Mouse (Mus musculus) CH12.LX (cell line): ENCODE data around the gene Map1lc3b.

ENCODE experiments used
- CHD1 ChIP-seq: IDR thresholded peaks from 2 replicates; pipeline ENCODE4 v1.6.1; 2012; ENCODE audit warnings: low read depth, low read length, improper control_type of control experiment, inconsistent platforms
- CTCF ChIP-seq, 2 experiments: IDR thresholded peaks in 1 of 2; conservative IDR thresholded peaks in 1 of 2; 2 replicates each; pipeline ENCODE4 v1.5.1; 2011 to 2012; ENCODE audit warnings: low read depth in 2 of 2, low read length in 2 of 2, improper control_type of control experiment in 1 of 2, inconsistent platforms in 1 of 2, mild to moderate bottlenecking in 1 of 2, moderate library complexity in 1 of 2
- MYC ChIP-seq: IDR thresholded peaks from 2 replicates; pipeline ENCODE4 v1.6.1; 2011; ENCODE audit warnings: low read depth, mild to moderate bottlenecking, improper control_type of control experiment, low read length
- NRF1 ChIP-seq: IDR thresholded peaks from 2 replicates; pipeline ENCODE4 v1.6.1; 2014; ENCODE audit warnings: low read depth, mild to moderate bottlenecking, inconsistent platforms, low read length, improper control_type of control experiment, moderate library complexity
- POLR2AphosphoS2 ChIP-seq: IDR thresholded peaks from 2 replicates; pipeline ENCODE4 v1.6.1; 2011; ENCODE audit warnings: low read depth, low read length, improper control_type of control experiment
- USF1 ChIP-seq: IDR thresholded peaks from 2 replicates; pipeline ENCODE4 v1.6.1; 2014; ENCODE audit warnings: low read depth, mild to moderate bottlenecking, inconsistent platforms, low read length, improper control_type of control experiment
- ZMIZ1 ChIP-seq: IDR thresholded peaks from 2 replicates; pipeline ENCODE4 v1.6.1; 2012; ENCODE audit warnings: low read depth, mild to moderate bottlenecking, inconsistent platforms, low read length, improper control_type of control experiment

DNA sequence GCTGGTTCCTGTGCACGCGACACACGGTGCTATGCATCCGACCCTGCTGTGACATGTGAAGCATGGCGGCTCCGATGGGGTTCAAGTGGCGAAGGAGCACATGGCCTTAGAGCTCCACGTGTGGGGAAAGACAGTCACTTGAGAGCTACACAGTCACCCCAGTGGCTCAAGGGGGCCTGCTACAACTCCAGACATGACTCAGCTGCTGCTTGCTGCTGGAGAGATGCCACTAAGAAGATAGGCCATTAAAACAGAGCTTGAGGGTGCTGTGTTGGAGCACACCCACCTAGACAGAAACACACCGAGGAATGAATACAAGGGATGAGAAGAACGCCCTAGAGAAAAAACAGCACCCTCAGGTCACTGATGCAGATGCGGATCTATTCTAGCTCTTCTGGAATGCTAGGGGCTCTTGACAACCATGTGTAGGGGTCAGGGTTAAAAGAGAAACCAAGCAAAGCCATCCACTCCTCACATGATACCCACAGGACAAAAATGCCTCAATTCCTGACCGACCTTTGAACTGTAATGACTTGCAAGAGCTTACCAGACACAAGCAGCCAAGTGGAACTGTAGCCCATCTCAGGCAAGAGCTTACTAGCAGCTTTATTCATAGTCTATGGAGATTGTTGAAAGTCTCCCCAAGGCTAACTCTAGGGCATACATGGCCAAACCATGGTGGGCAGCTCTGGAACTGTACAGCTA is 57.5 kb downstream of the Map1lc3b start:
- TF ChIP-seq CTCF (conservative IDR thresholded peaks at IDR 0.05 in 1 of 2, IDR thresholded peaks at IDR 0.05 in 1 of 2; ENCODE audit: low read depth in 2 of 2, low read length in 2 of 2), result no peak
- no peak for TF ChIP-seq NRF1
- no peak for TF ChIP-seq MYC
- no peak for TF ChIP-seq USF1
- no peak for TF ChIP-seq ZMIZ1
- TF ChIP-seq CHD1, result no peak
- no peak for TF ChIP-seq POLR2AphosphoS2
